Mouse (Mus musculus) CD8-positive naive resting alpha-beta T cell, adult 57 days (primary cell): Measurements from ENCODE around the gene Rnf148. TPM values are rescaled to one million over a fixed set of nuclear protein-coding genes. Genes with fewer than 3 reads are reported as not detected.

ENCODE experiments used
- total RNA-seq: library from RNA; stranded (reverse); gene quantifications from one replicate; pipeline ENCODE4 v1.2.4, GENCODE M21; 2023

The Rnf148 gene
- total RNA-seq: not detected

DNA sequence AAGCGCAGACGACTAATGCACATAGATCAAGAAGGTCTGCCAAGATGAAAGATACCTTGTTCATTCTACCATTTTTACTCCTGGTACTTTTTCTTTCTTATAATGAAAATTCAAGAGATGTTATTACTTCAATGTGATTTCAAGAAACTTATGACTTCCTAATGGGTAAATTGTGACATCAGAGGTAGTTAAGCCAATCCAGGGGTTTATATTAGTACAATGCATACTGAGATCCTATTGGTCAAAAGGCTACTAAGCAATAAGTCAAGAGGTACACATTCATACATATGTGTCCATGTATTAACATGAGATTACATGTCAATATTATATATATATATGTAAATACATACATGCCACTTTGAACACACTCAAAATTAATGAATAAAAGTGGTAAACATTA, at the start of gene Rnf148:
TSS of gene Rnf148 (minus strand) at position 101 of the 400 bp plus-strand sequence.

DNA sequence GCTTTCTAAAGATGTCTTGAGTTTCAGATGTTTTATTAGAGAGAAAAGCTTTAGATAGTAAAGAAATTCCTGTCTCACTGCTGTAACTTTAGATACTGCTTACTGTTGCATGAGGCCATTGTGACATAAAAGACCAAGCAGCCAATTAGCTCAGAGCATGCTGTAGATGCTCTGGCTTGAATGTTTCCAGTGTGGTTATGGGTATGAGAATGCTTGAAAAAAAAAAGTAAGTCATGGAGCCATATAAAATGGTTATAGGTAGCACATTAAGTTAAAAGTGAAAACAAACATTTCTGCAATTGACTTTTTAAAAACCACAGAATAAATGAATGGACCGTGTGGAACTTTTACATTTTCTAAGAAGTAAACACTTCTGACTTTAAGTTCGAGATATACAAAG, 4.7 kb downstream of the Rnf148 start, which contains the start of gene Rnf133:
TSS of gene Rnf133 (minus strand) at position 101 of the 400 bp plus-strand sequence.

Other genes starting within 250 kb of the Rnf148 start
- gene Rnf133, start 4.8 kb downstream of the Rnf148 start, total RNA-seq: not detected
- gene Cadps2, start 184.3 kb upstream of the Rnf148 start, total RNA-seq: not detected